Mouse (Mus musculus) right cerebral cortex, postnatal 10 days (tissue): Measurements from ENCODE around the gene Gm37240.

ENCODE experiments used
- DNase-seq, 2 experiments: peaks; one replicate each; pipeline ENCODE4 v3.0.0; 2021; ENCODE audit warnings: low spot score in 2 of 2

Gene Gm37240

GRCm38 (mm10) chr3:85189791-85190190, 697.5 kb downstream of the Gm37240 start:
- no peak for DNase-seq

DNA sequence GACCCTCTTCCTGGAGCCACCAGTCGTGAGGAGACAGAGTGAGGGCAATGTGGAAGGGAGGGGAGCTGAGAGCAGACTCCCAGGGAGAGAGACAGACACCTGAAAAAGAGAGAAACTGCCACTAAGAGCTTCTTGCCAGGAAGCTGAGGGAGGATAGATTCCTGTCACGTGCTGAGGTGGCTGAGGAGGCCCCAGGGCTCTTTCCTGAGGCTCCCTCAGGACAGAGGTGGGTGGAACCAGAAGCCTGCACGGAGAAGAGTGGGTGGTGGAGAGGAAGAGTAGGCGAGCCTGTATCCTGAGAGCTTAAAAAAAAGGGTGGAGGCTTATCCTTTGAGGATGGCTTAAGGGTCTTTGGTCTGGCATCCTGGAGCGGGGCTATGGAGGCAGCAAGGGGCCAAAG, 699.0 kb downstream of the Gm37240 start:
- no peak for DNase-seq

- DNase-seq: peak; percentile 65 to 68
These were observed 700.6 kb downstream of the Gm37240 start for GRCm38 (mm10) chr3:85186661-85187076.

DNA sequence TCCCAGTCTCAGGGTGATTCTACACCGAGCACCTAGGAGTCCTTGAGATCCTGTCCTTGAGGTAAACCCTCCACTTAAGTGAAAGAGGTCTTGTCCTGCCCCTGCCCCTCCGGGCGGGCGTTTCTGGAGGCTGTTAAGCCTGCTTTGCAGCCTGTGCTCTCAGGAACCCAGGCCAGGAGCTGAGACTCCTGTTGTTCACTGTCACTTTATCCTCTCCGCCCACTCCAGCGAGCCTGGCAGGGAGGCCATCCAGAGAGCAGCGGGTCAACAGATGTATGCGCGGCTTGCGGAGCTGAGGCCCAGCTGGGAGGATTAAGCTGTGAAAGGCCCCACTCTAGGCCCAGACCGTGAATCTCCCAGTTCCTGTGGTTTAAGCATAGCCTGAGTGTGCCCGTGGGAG, 701.5 kb downstream of the Gm37240 start:
- no peak for DNase-seq

GRCm38 (mm10) chr3:85184916-85185315, 702.4 kb downstream of the Gm37240 start:
- DNase-seq: no peak

GRCm38 (mm10) chr3:85184151-85184550, 703.2 kb downstream of the Gm37240 start:
- no peak for DNase-seq

- DNase-seq: no peak
These were observed 710.6 kb downstream of the Gm37240 start for GRCm38 (mm10) chr3:85176736-85177135.

GRCm38 (mm10) chr3:85174542-85175469, 712.5 kb downstream of the Gm37240 start:
- DNase-seq: no peak

GRCm38 (mm10) chr3:85173441-85174071, 713.8 kb downstream of the Gm37240 start:
- DNase-seq: no peak

DNA sequence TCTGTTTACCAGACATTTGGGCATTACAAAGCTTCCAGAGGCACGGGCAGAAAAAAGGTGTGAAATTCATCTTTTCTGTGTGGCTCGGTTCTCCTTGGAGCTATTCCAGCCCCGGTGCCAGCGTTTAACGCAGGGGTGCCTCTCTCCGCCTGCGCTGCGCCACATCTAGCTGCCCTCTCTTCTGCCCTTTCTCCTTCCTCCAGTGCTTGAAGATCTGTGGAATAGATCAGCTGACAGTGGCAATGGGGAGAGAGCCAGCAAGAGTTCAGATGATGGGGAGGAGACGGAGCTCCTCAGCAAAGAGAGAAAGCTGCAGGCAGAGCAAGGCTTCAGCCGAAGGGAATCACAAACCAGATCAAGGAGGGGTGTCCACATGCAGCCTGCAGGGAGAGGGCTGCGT, 714.8 kb downstream of the Gm37240 start:
- no peak for DNase-seq

- DNase-seq: no peak
These were observed 715.2 kb downstream of the Gm37240 start for GRCm38 (mm10) chr3:85172096-85172495.

- no peak for DNase-seq
These were observed 718.5 kb downstream of the Gm37240 start for GRCm38 (mm10) chr3:85168816-85169215.

DNA sequence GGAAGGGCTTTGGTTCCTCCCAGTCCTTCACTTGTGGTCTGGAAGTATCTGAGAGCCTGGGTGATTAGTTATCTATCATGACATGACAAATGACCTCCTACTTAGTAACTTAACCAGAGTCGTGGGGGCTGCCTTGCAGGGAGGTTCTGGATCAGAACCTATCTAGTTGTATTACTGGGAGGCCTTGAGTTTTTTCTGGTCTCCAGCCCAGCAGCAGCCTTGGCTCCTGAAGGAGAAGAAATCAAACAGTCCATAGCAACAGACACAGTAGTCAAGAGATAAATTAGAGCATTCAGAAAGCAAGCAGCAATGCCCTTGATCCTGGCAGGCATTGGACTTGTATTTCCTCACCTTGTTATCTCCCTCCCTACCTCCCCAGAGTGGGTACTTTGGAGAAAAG, 722.4 kb downstream of the Gm37240 start:
- DNase-seq: no peak

- no peak for DNase-seq
These were observed 723.9 kb downstream of the Gm37240 start for GRCm38 (mm10) chr3:85163396-85163795.

DNA sequence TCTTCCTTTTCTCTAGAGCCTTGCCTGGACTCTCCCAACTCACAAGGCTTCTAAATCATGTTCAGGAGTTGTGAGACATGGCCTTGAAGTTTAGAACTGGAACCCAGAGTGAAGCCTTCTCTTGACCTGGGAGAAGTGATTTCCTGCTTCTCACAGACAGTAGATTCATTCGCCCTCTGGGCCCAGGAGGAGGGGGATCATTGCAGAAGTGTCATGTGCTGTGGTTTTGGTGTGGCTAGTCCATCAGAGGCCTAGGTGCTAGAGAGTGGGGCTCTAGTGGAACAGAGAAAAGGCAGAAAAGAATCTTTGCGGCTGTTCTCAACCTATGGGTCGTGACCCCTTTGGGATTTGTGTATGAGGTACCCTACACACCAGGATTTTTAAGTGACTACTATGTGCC, 724.9 kb downstream of the Gm37240 start:
- DNase-seq: no peak

DNA sequence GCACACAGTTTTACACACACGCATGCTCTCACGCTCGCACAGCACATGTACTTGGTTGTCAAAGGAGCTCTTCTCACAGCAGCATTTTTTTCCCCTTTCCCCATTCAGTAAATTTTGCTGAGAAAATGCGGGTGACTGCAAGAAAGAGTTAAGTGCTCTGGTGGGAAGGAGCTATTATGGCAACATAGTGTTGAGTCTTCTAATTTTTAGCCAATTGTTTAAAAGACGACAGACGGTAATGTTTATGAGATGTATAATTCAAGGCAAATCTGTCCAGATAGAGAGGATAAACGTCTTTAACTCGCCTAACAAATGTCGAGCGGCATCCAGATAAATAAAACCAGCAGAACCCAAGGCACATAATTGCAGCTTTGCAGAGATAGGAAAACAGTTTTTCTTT, 726.5 kb downstream of the Gm37240 start:
- no peak for DNase-seq

DNA sequence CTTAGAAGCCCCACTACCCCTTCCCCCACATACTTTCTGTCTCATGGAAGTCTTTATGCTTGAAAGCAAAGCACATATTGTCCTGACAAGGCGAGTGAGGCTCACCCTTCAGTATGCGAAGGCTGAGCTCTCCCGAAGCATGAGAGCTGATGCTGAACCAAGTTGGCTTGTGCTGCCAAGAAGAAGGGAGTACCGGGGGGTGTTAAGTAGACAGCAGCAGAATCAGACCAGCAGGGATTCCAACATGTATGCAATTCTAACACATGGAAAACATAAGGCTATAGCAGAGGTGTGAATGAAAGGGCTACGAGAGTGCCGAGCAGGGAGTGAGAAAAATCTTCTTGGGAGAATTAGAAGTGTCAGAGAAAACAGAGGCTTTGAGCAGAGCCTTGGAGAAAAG, 727.7 kb downstream of the Gm37240 start:
- DNase-seq: peak; percentile 60 to 80

- no peak for DNase-seq
These were observed 738.5 kb downstream of the Gm37240 start for GRCm38 (mm10) chr3:85148816-85149215.

GRCm38 (mm10) chr3:85148038-85148550, 739.2 kb downstream of the Gm37240 start:
- no peak for DNase-seq

DNA sequence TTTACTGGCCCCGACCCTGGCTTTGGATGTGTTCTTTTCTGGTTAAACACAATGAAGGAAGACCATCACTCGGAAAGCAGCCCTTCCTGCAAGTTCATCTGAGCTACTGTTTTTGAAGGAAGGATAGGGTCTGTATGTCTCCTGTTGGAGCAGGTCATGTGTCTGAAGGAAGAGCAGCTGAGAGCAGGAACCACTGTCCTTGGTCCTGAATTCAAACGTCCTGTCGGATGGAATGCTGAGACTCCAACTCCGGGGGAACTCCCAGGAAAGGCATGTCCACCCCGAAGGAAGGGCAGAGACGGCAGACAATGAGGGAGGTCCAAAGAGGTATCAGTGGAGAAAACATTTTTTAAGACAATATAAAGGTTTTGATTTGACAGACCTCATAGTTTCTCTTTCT, 741.8 kb downstream of the Gm37240 start:
- DNase-seq: no peak

DNA sequence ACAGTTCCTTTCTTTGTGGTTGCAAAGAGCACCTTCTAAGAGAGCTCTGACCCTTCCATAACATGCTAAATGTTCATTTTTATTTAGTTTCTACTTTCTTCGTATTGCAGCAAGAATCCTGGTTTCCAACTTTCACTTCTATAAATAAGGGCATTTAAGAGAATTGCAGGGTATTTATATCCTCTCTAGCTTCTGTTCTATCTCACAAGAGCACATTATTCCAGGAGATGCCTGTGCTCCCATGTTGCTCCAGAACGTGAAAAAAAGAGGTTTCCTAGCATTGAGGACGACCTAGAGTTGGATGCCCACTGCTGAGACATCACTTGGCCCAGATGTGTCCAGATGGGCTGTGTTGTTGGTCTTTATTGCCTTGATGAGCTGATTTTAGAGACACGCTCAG, 742.2 kb downstream of the Gm37240 start:
- DNase-seq: no peak

DNA sequence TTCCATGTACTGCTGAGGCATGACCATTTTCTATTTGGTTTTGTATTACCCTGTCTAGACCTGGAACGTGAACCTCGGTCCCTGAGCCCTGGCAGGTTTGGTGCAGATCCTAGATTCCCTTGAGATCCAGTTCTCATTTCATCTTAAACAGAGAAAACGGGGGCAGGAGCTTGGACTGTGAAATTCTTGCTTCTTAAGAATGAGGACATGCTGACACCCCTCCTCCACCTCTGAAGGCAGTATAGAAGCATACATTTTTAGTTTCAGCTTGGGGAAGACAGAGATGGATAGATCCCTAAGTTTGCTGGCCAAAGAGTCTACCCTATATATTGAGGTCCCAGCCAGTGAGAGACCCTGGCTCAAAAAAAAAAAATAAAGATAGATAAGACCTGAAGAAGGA, 742.9 kb downstream of the Gm37240 start:
- peak; percentile 37 to 61 for DNase-seq

- DNase-seq: no peak
These were observed 746.8 kb downstream of the Gm37240 start for GRCm38 (mm10) chr3:85140488-85140887.
